In the genomic region with DNA sequence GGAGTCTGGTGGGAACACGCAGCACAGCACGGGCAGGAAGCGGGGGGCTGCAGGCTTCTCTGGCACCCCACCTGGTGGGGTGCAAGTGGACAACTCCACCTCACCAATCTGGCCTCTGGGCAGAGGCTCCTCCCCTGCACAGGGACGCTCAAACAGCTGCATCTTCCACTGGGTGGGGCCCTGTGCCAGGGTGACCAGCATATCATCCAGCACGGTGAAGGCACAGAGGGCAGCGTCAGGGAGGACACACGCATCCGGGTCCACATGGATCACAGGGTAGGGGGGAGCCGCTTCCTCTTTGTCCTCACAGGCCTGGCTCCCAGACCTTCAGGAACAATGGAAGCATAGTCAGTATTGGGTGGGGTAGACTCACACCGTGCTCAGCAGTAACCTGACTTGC, we compare ENCODE assay signal across 8 mouse cellular contexts. TPM values are rescaled to one million over a fixed set of nuclear protein-coding genes. Genes with fewer than 3 reads are reported as not detected.
DNase-seq lines count a peak whose midpoint lies in the region; ATAC-seq and TF ChIP-seq lines count a peak whose summit lies in the region.

No protein-coding gene starts in this region.

- H3K27me3 ChIP-seq in lung, embryonic 14.5 days (ENCODE audit: insufficient read depth, low read length): no peaks in the 10 kb centered on the region
- no peaks in the 10 kb centered on the region for H3K27me3 ChIP-seq in forebrain, embryonic 11.5 days (ENCODE audit: control insufficient read depth, insufficient read depth, low read length)
- H3K27me3 ChIP-seq in intestine, embryonic 16.5 days (replicated peaks; ENCODE audit: control insufficient read depth, insufficient read depth, low read length): no peaks in the 10 kb centered on the region
- H3K27me3 ChIP-seq in neural tube, embryonic 14.5 days (ENCODE audit: control insufficient read depth, insufficient read depth, low read length): no peaks in the 10 kb centered on the region

- H3K4me3 ChIP-seq in lung, embryonic 14.5 days (ENCODE audit: low read depth, low read length): peak overlapping the region; percentile 79
- no peak overlapping the region for H3K4me3 ChIP-seq in lung, adult 2 months (replicated peaks; ENCODE audit: extremely low read depth, low read depth, low read length)
- peak overlapping the region; percentile 81; the same call in 1 of the 2 replicates for H3K4me3 ChIP-seq in forebrain, embryonic 11.5 days (ENCODE audit: low read depth, low read length)
- peak overlapping the region; percentile 86; the same call in 1 of the 2 replicates for H3K4me3 ChIP-seq in intestine, embryonic 16.5 days (ENCODE audit: low read length)
- H3K4me3 ChIP-seq in neural tube, embryonic 14.5 days (ENCODE audit: low read depth, low read length): peak overlapping the region; percentile 82

- H3K9ac ChIP-seq in lung, embryonic 14.5 days: peak overlapping the region; percentile 69; the same call in 1 of the 2 replicates
- H3K9ac ChIP-seq in forebrain, embryonic 11.5 days (ENCODE audit: low read length): peak overlapping the region; percentile 35
- peak overlapping the region; percentile 82 for H3K9ac ChIP-seq in intestine, embryonic 16.5 days (ENCODE audit: low read depth, low read length)
- peak overlapping the region; percentile 82 for H3K9ac ChIP-seq in neural tube, embryonic 14.5 days (replicated peaks; ENCODE audit: low read depth, low read length)

- no peak for DNase-seq in lung, embryonic 14.5 days
- no peak for DNase-seq in lung, adult 2 months
- peak; percentile 54 for DNase-seq in forebrain, embryonic 11.5 days (ENCODE audit: low spot score)
- DNase-seq in embryo, embryonic 11 days: no peak
- DNase-seq in layer of hippocampus, postnatal 10 days (ENCODE audit: low spot score in 2 of 2): no peak

- no peak for TF ChIP-seq CTCF in lung, embryonic 14.5 days (IDR thresholded peaks at IDR 0.05; ENCODE audit: low read depth)
- TF ChIP-seq CTCF in lung, adult 2 months (IDR thresholded peaks at IDR 0.05; ENCODE audit: insufficient read depth, low read length): no peak

- H3K9me3 ChIP-seq in lung, embryonic 14.5 days (ENCODE audit: low read depth, low read length): no peaks in the 10 kb centered on the region
- no peaks in the 10 kb centered on the region for H3K9me3 ChIP-seq in forebrain, embryonic 11.5 days (ENCODE audit: control insufficient read depth, low read length)
- no peaks in the 10 kb centered on the region for H3K9me3 ChIP-seq in intestine, embryonic 16.5 days (ENCODE audit: control insufficient read depth, low read length)
- H3K9me3 ChIP-seq in neural tube, embryonic 14.5 days (ENCODE audit: control insufficient read depth, low read length): no peaks in the 10 kb centered on the region

- no peak overlapping the region for H3K27ac ChIP-seq in lung, embryonic 14.5 days (ENCODE audit: low read depth)
- H3K27ac ChIP-seq in forebrain, embryonic 11.5 days (ENCODE audit: low read depth, low read length): no peak overlapping the region
- no peak overlapping the region for H3K27ac ChIP-seq in intestine, embryonic 16.5 days (ENCODE audit: low read length)
- H3K27ac ChIP-seq in neural tube, embryonic 14.5 days (ENCODE audit: low read depth, low read length): no peak overlapping the region

- WGBS in lung, embryonic 14.5 days: 67% methylated on average over 10 of the region's 10 CpGs
- 55% methylated on average over 10 of the region's 10 CpGs for WGBS in lung, adult 2 months
- 80% methylated on average over 10 of the region's 10 CpGs for WGBS in forebrain, embryonic 11.5 days
- 63% methylated on average over 10 of the region's 10 CpGs for WGBS in intestine, embryonic 16.5 days
- 74% methylated on average over 10 of the region's 10 CpGs for WGBS in neural tube, embryonic 14.5 days

- H3K36me3 ChIP-seq in lung, embryonic 14.5 days (ENCODE audit: insufficient read depth): peaks cover 71% of the 10 kb centered on the region
- H3K36me3 ChIP-seq in forebrain, embryonic 11.5 days (ENCODE audit: control insufficient read depth, insufficient read depth, low read length): peaks cover 10% of the 10 kb centered on the region
- H3K36me3 ChIP-seq in intestine, embryonic 16.5 days (ENCODE audit: control insufficient read depth, insufficient read depth, low read length): peaks cover 26% of the 10 kb centered on the region
- peaks cover 44% of the 10 kb centered on the region for H3K36me3 ChIP-seq in neural tube, embryonic 14.5 days (ENCODE audit: control insufficient read depth, insufficient read depth, low read length)

- no peak for ATAC-seq in lung, embryonic 14.5 days (ENCODE audit: insufficient read depth)
- ATAC-seq in forebrain, embryonic 11.5 days (replicated peaks; ENCODE audit: low FRiP score): no peak
- ATAC-seq in intestine, embryonic 16.5 days: no peak
- no peak for ATAC-seq in neural tube, embryonic 14.5 days (ENCODE audit: low read depth)
- ATAC-seq in inflammation-experienced regulatory T-cells, adult 6 months: no peak

- H3K4me1 ChIP-seq in lung, embryonic 14.5 days (ENCODE audit: insufficient read depth): peaks cover 5% of the 10 kb centered on the region
- H3K4me1 ChIP-seq in lung, adult 2 months (ENCODE audit: control insufficient read depth, insufficient read depth, low read length): peaks cover 11% of the 10 kb centered on the region
- H3K4me1 ChIP-seq in forebrain, embryonic 11.5 days (replicated peaks; ENCODE audit: control insufficient read depth, insufficient read depth, low read length): peaks cover 11% of the 10 kb centered on the region
- H3K4me1 ChIP-seq in intestine, embryonic 16.5 days (ENCODE audit: control insufficient read depth, insufficient read depth, low read length): peaks cover 16% of the 10 kb centered on the region
- peaks cover 15% of the 10 kb centered on the region for H3K4me1 ChIP-seq in neural tube, embryonic 14.5 days (ENCODE audit: control insufficient read depth, insufficient read depth, low read length)

- H3K4me2 ChIP-seq in lung, embryonic 14.5 days: peak overlapping the region; percentile 96
- peak overlapping the region; percentile 99; the same call in 1 of the 2 replicates for H3K4me2 ChIP-seq in forebrain, embryonic 11.5 days (ENCODE audit: low read depth, low read length, severe bottlenecking)
- H3K4me2 ChIP-seq in intestine, embryonic 16.5 days (ENCODE audit: low read depth, low read length): peak overlapping the region; percentile 88
- peak overlapping the region; percentile 93 for H3K4me2 ChIP-seq in neural tube, embryonic 14.5 days (ENCODE audit: low read depth, low read length)

- TF ChIP-seq POLR2A in lung, adult 2 months (IDR thresholded peaks at IDR 0.05; ENCODE audit: borderline replicate concordance, extremely low read depth, low read depth, low read length): no peak

RNA-seq across cellular contexts. Expression of gene Faap100, which starts 1.2 kb away (rescaled TPM):
- polyA plus RNA-seq in lung, embryonic 14.5 days (2014; fragmentation: Nextera tagmentation; extraction: Ambion mirVana): 35.6 and 44.5 TPM in 2 replicates
- polyA plus RNA-seq in lung, adult 2 months (2012; rRNA removed): 61.9 and 67.1 TPM in 2 replicates
- polyA plus RNA-seq in forebrain, embryonic 11.5 days (2014; fragmentation: Nextera tagmentation; extraction: Ambion mirVana): 33.8 and 39.8 TPM in 2 replicates
- polyA plus RNA-seq in intestine, embryonic 16.5 days (2015; fragmentation: Nextera tagmentation; extraction: Ambion mirVana): 26.6 and 28.6 TPM in 2 replicates
- polyA plus RNA-seq in neural tube, embryonic 14.5 days (2014; fragmentation: Nextera tagmentation; extraction: Ambion mirVana): 74.8 and 86.8 TPM in 2 replicates
- 10 to 100 TPM; 15.9 to 23.1 (median 17.9) TPM for polyA plus RNA-seq in inflammation-experienced regulatory T-cells, adult 6 months (2017; shearing (Covaris generic))
- 10 to 100 TPM; 58.8 to 62.0 TPM for total RNA-seq in layer of hippocampus, postnatal 10 days (2021)

RNA-seq across cellular contexts. Expression of gene Fscn2, which starts 16.0 kb away (rescaled TPM):
- polyA plus RNA-seq in lung, embryonic 14.5 days (2014; fragmentation: Nextera tagmentation; extraction: Ambion mirVana): 0.23 and 0.57 TPM in 2 replicates
- 0.06 and 0.60 TPM in 2 replicates for polyA plus RNA-seq in lung, adult 2 months (2012; rRNA removed)
- polyA plus RNA-seq in forebrain, embryonic 11.5 days (2014; fragmentation: Nextera tagmentation; extraction: Ambion mirVana): 1.0 TPM in 1 of 2 replicates, not detected in the other
- 0.55 TPM in 1 of 2 replicates, not detected in the other for polyA plus RNA-seq in intestine, embryonic 16.5 days (2015; fragmentation: Nextera tagmentation; extraction: Ambion mirVana)
- polyA plus RNA-seq in neural tube, embryonic 14.5 days (2014; fragmentation: Nextera tagmentation; extraction: Ambion mirVana): 0.63 and 1.7 TPM in 2 replicates
- under 1 TPM in 1 of 3 experiments, not detected in 2; 0.98 TPM for polyA plus RNA-seq in inflammation-experienced regulatory T-cells, adult 6 months (2017; shearing (Covaris generic))
- total RNA-seq in layer of hippocampus, postnatal 10 days (2021): not detected

RNA-seq across cellular contexts. Expression of gene Actg1, which starts 29.0 kb away (rescaled TPM):
- 2,614 and 2,926 TPM in 2 replicates for polyA plus RNA-seq in lung, embryonic 14.5 days (2014; fragmentation: Nextera tagmentation; extraction: Ambion mirVana)
- polyA plus RNA-seq in lung, adult 2 months (2012; rRNA removed): 941 and 1,175 TPM in 2 replicates
- 2,808 and 3,088 TPM in 2 replicates for polyA plus RNA-seq in forebrain, embryonic 11.5 days (2014; fragmentation: Nextera tagmentation; extraction: Ambion mirVana)
- 2,886 and 2,944 TPM in 2 replicates for polyA plus RNA-seq in intestine, embryonic 16.5 days (2015; fragmentation: Nextera tagmentation; extraction: Ambion mirVana)
- 4,176 and 4,177 TPM in 2 replicates for polyA plus RNA-seq in neural tube, embryonic 14.5 days (2014; fragmentation: Nextera tagmentation; extraction: Ambion mirVana)
- polyA plus RNA-seq in inflammation-experienced regulatory T-cells, adult 6 months (2017; shearing (Covaris generic)): 1,000 to 10,000 TPM; 2,239 to 4,634 (median 2,897) TPM
- total RNA-seq in layer of hippocampus, postnatal 10 days (2021): 1,000 to 10,000 TPM; 2,523 to 2,576 TPM
